Mouse (Mus musculus) ES-E14 (cell line): ENCODE data around the gene Baz2b.

Experiments used
- MAFK ChIP-seq: IDR thresholded peaks from 2 replicates; pipeline ENCODE4 v1.6.1; 2014; ENCODE audit warnings: mild to moderate bottlenecking, low read depth, low read length, inconsistent platforms; ENCODE audit not compliant: insufficient read depth
- ZC3H11A ChIP-seq: IDR thresholded peaks from 2 replicates; pipeline ENCODE4 v1.6.1; 2012; ENCODE audit warnings: low read depth, mild to moderate bottlenecking, inconsistent platforms, low read length, borderline replicate concordance
- ZNF384 ChIP-seq: IDR thresholded peaks from 2 replicates; pipeline ENCODE4 v1.6.1; 2012; ENCODE audit warnings: low read depth, low read length, inconsistent platforms

- no peak for TF ChIP-seq MAFK
- TF ChIP-seq ZC3H11A = no peak
- no peak for TF ChIP-seq ZNF384
Measured at GRCm38 (mm10) chr2:60128631-60129030, 81.0 kb downstream of the Baz2b start.
